Mouse (Mus musculus): ENCODE results near the gene Gm20716. TPM values are rescaled to one million over a fixed set of nuclear protein-coding genes. Genes with fewer than 3 reads are reported as not detected.

Gene Gm20716
- total and polyA plus RNA-seq, 3 experiments = 24.4 to 29.4 TPM; not detected in 1

Other genes with a start within 250 kb of the Gm20716 start
- not detected in 2 replicates for gene Ripor3, start 219.7 kb downstream of the Gm20716 start, total RNA-seq (2012; rRNA removed)
- gene Ripor3, start 219.7 kb downstream of the Gm20716 start, polyA plus RNA-seq (2012; ENCODE audit: insufficient read depth in 1 of 2, insufficient read length in 2 of 2, low read depth in 1 of 2, low replicate concordance in 2 of 2, missing spikeins in 1 of 2) = not detected
- gene Pard6b, start 149.4 kb downstream of the Gm20716 start, total RNA-seq (2012; rRNA removed) = 3.8 and 3.9 TPM in 2 replicates
- gene Pard6b, start 149.4 kb downstream of the Gm20716 start, polyA plus RNA-seq (2012; ENCODE audit: insufficient read depth in 1 of 2, insufficient read length in 2 of 2, low read depth in 1 of 2, low replicate concordance in 2 of 2, missing spikeins in 1 of 2) = 1 to 10 TPM in 1 of 2 experiments, not detected in 1; 7.6 TPM
- gene Adnp, start 23.3 kb downstream of the Gm20716 start, total RNA-seq (2012; rRNA removed) = 2.3 and 2.8 TPM in 2 replicates
- gene Adnp, start 23.3 kb downstream of the Gm20716 start, polyA plus RNA-seq (2012; ENCODE audit: insufficient read depth in 1 of 2, insufficient read length in 2 of 2, low read depth in 1 of 2, low replicate concordance in 2 of 2, missing spikeins in 1 of 2) = 10 to 100 TPM; 11.9 to 29.4 TPM
- 35.4 and 49.0 TPM in 2 replicates for gene Dpm1, start 227 bp upstream of the Gm20716 start, total RNA-seq (2012; rRNA removed)
- 100 to 1,000 TPM in 1 of 2 experiments, 10 to 100 TPM in 1; 63.5 to 564 TPM for gene Dpm1, start 227 bp upstream of the Gm20716 start, polyA plus RNA-seq (2012; ENCODE audit: insufficient read depth in 1 of 2, insufficient read length in 2 of 2, low read depth in 1 of 2, low replicate concordance in 2 of 2, missing spikeins in 1 of 2)
- 4.2 and 5.1 TPM in 2 replicates for gene Mocs3, start 258 bp upstream of the Gm20716 start, total RNA-seq (2012; rRNA removed)
- 1 to 10 TPM in 1 of 2 experiments, not detected in 1; 2.9 TPM for gene Mocs3, start 258 bp upstream of the Gm20716 start, polyA plus RNA-seq (2012; ENCODE audit: insufficient read depth in 1 of 2, insufficient read length in 2 of 2, low read depth in 1 of 2, low replicate concordance in 2 of 2, missing spikeins in 1 of 2)
- not detected in 2 replicates for gene Kcng1, start 51.4 kb upstream of the Gm20716 start, total RNA-seq (2012; rRNA removed)
- gene Kcng1, start 51.4 kb upstream of the Gm20716 start, polyA plus RNA-seq (2012; ENCODE audit: insufficient read depth in 1 of 2, insufficient read length in 2 of 2, low read depth in 1 of 2, low replicate concordance in 2 of 2, missing spikeins in 1 of 2) = not detected

Measured in MEL (cell line).